12 mouse cellular contexts compared by ENCODE assay signal in the genomic region with DNA sequence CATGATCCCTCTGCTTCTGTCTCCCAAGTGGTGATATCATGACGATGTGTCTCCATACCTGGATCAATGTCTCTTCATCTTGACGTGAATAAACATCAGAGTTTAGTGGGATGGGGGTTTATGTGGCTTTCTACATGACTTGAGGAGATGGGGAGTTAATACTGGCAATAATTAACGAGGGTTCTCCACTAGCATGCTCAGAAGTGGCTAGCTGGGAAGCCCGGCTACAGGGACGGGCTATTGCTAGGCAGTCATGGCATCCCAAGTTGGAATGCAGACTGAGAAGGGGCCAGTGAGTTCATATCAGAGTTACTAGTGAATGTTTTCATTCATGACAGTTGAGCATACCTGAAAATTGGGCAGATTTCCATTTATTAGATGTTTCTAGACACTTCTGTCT.
DNase-seq lines count a peak whose midpoint lies in the region; ATAC-seq and TF ChIP-seq lines count a peak whose summit lies in the region.
"Had no signal": no experiment of that assay in that cellular context is flagged by ENCODE, and none has a peak within 500 bp of the region (broad histone marks: within the 10 kb centered on the region; RNA-seq: fewer than 3 reads in every experiment).

No protein-coding gene starts in this region.

- 58% methylated on average over 5 of the region's 5 CpGs for WGBS in heart, embryonic 13.5 days
- 65% methylated on average over 5 of the region's 5 CpGs for WGBS in heart, embryonic 10.5 days
- WGBS in lung, embryonic 14.5 days = 41% methylated on average over 5 of the region's 5 CpGs
- WGBS in liver, embryonic 14.5 days (ENCODE audit: insufficient replicate concordance) = 61% methylated on average over 5 of the region's 5 CpGs

- TF ChIP-seq CTCF in lung, embryonic 14.5 days (IDR thresholded peaks at IDR 0.05; ENCODE audit: low read depth) = no peak
- no peak for TF ChIP-seq CTCF in liver, embryonic 14.5 days (IDR thresholded peaks at IDR 0.05; ENCODE audit: low read depth)

- peaks cover 14% of the 10 kb centered on the region for H3K4me1 ChIP-seq in heart, embryonic 13.5 days
- peaks cover 20% of the 10 kb centered on the region for H3K4me1 ChIP-seq in heart, embryonic 10.5 days
- no peaks in the 10 kb centered on the region for H3K4me1 ChIP-seq in lung, embryonic 14.5 days (ENCODE audit: insufficient read depth)
- peaks cover 8 to 25% of the 10 kb centered on the region in 2 experiments for H3K4me1 ChIP-seq in liver, embryonic 14.5 days (replicated peaks; ENCODE audit: control insufficient read depth in 2 of 2, insufficient read depth in 2 of 2, low read length in 1 of 2)

- no peak for ATAC-seq in heart, embryonic 13.5 days (ENCODE audit: extremely low read depth, insufficient number of reproducible peaks, low FRiP score, low TSS enrichment)
- ATAC-seq in lung, embryonic 14.5 days (ENCODE audit: insufficient read depth) = no peak
- no peak for ATAC-seq in liver, embryonic 14.5 days (ENCODE audit: insufficient read depth)

- no peak for TF ChIP-seq EP300 in liver, embryonic 14.5 days (IDR thresholded peaks at IDR 0.05; ENCODE audit: low read depth)

- no peaks in the 10 kb centered on the region for H3K36me3 ChIP-seq in heart, embryonic 13.5 days
- H3K36me3 ChIP-seq in heart, embryonic 10.5 days = no peaks in the 10 kb centered on the region
- H3K36me3 ChIP-seq in lung, embryonic 14.5 days (ENCODE audit: insufficient read depth) = no peaks in the 10 kb centered on the region
- no peaks in the 10 kb centered on the region for H3K36me3 ChIP-seq in liver, embryonic 14.5 days (replicated peaks; ENCODE audit: control insufficient read depth, insufficient read depth, low read depth)
- H3K36me3 ChIP-seq: neural tube, embryonic 13.5 days had no signal

- H3K9me3 ChIP-seq in heart, embryonic 13.5 days = no peaks in the 10 kb centered on the region
- no peaks in the 10 kb centered on the region for H3K9me3 ChIP-seq in heart, embryonic 10.5 days
- no peaks in the 10 kb centered on the region for H3K9me3 ChIP-seq in lung, embryonic 14.5 days (ENCODE audit: low read depth, low read length)
- H3K9me3 ChIP-seq in liver, embryonic 14.5 days (ENCODE audit: control insufficient read depth, low read length) = no peaks in the 10 kb centered on the region
- H3K9me3 ChIP-seq: neural tube, embryonic 13.5 days had no signal

- H3K9ac ChIP-seq in heart, embryonic 13.5 days = peak overlapping the region; percentile 63; the same call in 1 of the 2 replicates
- no peak overlapping the region for H3K9ac ChIP-seq in lung, embryonic 14.5 days
- no peak overlapping the region; the same call in 1 of the 2 replicates for H3K9ac ChIP-seq in liver, embryonic 14.5 days (replicated peaks)

- DNase-seq in heart, embryonic 10.5 days (ENCODE audit: low spot score) = no peak
- peak; percentile 47 for DNase-seq in lung, embryonic 14.5 days
- no peak for DNase-seq in lung, postnatal 36 days
- DNase-seq in kidney, adult 9 months = peak; percentile 57
- no peak for DNase-seq in liver, embryonic 14.5 days (ENCODE audit: low read depth in 3 of 3, low spot score in 3 of 3)
- DNase-seq in thymus, adult 18-20 months = no peak
- DNase-seq: B cell, adult 2 months; cerebellum, adult 18-20 months; thymus, postnatal 25 days had no signal

- no peak overlapping the region for H3K4me3 ChIP-seq in heart, embryonic 13.5 days
- no peak overlapping the region for H3K4me3 ChIP-seq in heart, embryonic 10.5 days
- no peak overlapping the region for H3K4me3 ChIP-seq in lung, embryonic 14.5 days (ENCODE audit: low read depth, low read length)
- no peak overlapping the region for H3K4me3 ChIP-seq in liver, embryonic 14.5 days (ENCODE audit: insufficient read depth in 1 of 2, low read depth in 2 of 2, low read length in 2 of 2)

- H3K4me2 ChIP-seq in heart, embryonic 13.5 days = peak overlapping the region; percentile 69
- peak overlapping the region; percentile 55 for H3K4me2 ChIP-seq in lung, embryonic 14.5 days
- H3K4me2 ChIP-seq in liver, embryonic 14.5 days (ENCODE audit: low read depth) = peak overlapping the region; percentile 44

- peaks cover 82% of the 10 kb centered on the region for H3K27me3 ChIP-seq in heart, embryonic 13.5 days (replicated peaks)
- H3K27me3 ChIP-seq in heart, embryonic 10.5 days (ENCODE audit: insufficient read depth, poor library complexity, severe bottlenecking) = peaks cover 71% of the 10 kb centered on the region
- H3K27me3 ChIP-seq in lung, embryonic 14.5 days (ENCODE audit: insufficient read depth, low read length) = no peaks in the 10 kb centered on the region; the same call in 1 of the 2 replicates
- H3K27me3 ChIP-seq in liver, embryonic 14.5 days (ENCODE audit: control insufficient read depth, insufficient read depth, low read length) = no peaks in the 10 kb centered on the region; the same call in 1 of the 2 replicates

- H3K27ac ChIP-seq in heart, embryonic 13.5 days (replicated peaks) = peak overlapping the region; percentile 34
- no peak overlapping the region for H3K27ac ChIP-seq in heart, embryonic 10.5 days
- H3K27ac ChIP-seq in lung, embryonic 14.5 days (ENCODE audit: low read depth) = no peak overlapping the region
- peak overlapping the region; percentile 56; the same call in 1 of the 2 replicates for H3K27ac ChIP-seq in liver, embryonic 14.5 days
- H3K27ac ChIP-seq: gastrocnemius, adult 2 months; neural tube, embryonic 13.5 days had no signal

Comparison
In these comparisons a context has a peak if more than half of its experiments do, and no peak if none do; other contexts are left out.
1. H3K27ac ChIP-seq: peak in heart, embryonic 13.5 days (single experiment) and liver, embryonic 14.5 days (single experiment); none in heart, embryonic 10.5 days (single experiment) and lung, embryonic 14.5 days (single experiment).
2. DNase-seq: peak in lung, embryonic 14.5 days (single experiment) and kidney, adult 9 months (single experiment); none in heart, embryonic 10.5 days (single experiment), lung, postnatal 36 days (single experiment), liver, embryonic 14.5 days (0 of 3) and thymus, adult 18-20 months (0 of 2).
3. Peak in every context shown above with its lines, with median percentiles within 50 percentile points of each other: H3K4me2 ChIP-seq.